Mouse (Mus musculus) heart, postnatal 0 days (tissue): Measurements from ENCODE around the gene Cnot1. TPM values are rescaled to one million over a fixed set of nuclear protein-coding genes. Genes with fewer than 3 reads are reported as not detected.

Source experiments
- ATAC-seq: fragments of 200-750 bp; cut with Nextera tagmentation; 2 replicates; pipeline ENCODE4 v1.8.0; 2017; ENCODE audit warnings: low read depth, moderate number of reproducible peaks, moderate library complexity; ENCODE audit not compliant: insufficient read depth
- DNase-seq: peaks from one replicate; pipeline ENCODE4 v3.0.0-alpha.2; 2016; ENCODE audit warnings: low spot score
- H3K27ac ChIP-seq: fragments of 300-500 bp; sonication (generic); 2 replicates; pipeline ENCODE4 v1.5.1; 2014; ENCODE audit warnings: low read depth, mild to moderate bottlenecking
- H3K27me3 ChIP-seq: fragments of 300-500 bp; sonication (generic); 2 replicates; pipeline ENCODE4 v1.6.1; 2014; ENCODE audit warnings: low read length, mixed read lengths; ENCODE audit not compliant: control insufficient read depth, insufficient read depth
- H3K36me3 ChIP-seq: fragments of 300-500 bp; sonication (generic); replicated peaks from 2 replicates; pipeline ENCODE4 v1.6.1; 2014; ENCODE audit warnings: low read length, mixed read lengths; ENCODE audit not compliant: control insufficient read depth, insufficient read depth
- H3K4me1 ChIP-seq: fragments of 300-500 bp; sonication (generic); 2 replicates; pipeline ENCODE4 v1.6.1; 2014; ENCODE audit warnings: antibody characterized with exemption; ENCODE audit not compliant: control insufficient read depth, insufficient read depth
- H3K4me2 ChIP-seq: fragments of 300-500 bp; sonication (generic); 2 replicates; pipeline ENCODE4 v1.6.1; 2014; ENCODE audit warnings: low read depth, mild to moderate bottlenecking, low read length, moderate library complexity
- H3K4me3 ChIP-seq: fragments of 300-500 bp; sonication (generic); 2 replicates; pipeline ENCODE4 v1.5.1; 2014; ENCODE audit warnings: low read depth, low read length
- H3K9ac ChIP-seq: fragments of 300-500 bp; sonication (generic); replicated peaks from 2 replicates; pipeline ENCODE4 v1.6.1; 2014; ENCODE audit warnings: low read depth, low read length, mixed read lengths
- H3K9me3 ChIP-seq: fragments of 300-500 bp; sonication (generic); replicated peaks from 2 replicates; pipeline ENCODE4 v1.6.1; 2016; ENCODE audit warnings: low read length; ENCODE audit not compliant: control insufficient read depth
- CTCF ChIP-seq: IDR thresholded peaks from 2 replicates; pipeline ENCODE4 v1.5.1; 2016; ENCODE audit warnings: antibody characterized with exemption, control low read depth, low read depth
- EP300 ChIP-seq: IDR thresholded peaks from 2 replicates; pipeline ENCODE4 v1.6.1; 2016; ENCODE audit warnings: antibody characterized with exemption, low read depth
- WGBS: fragments of 180-500 bp; shearing (Covaris S2); extraction: QIAGEN DNeasy Blood & Tissue Kit; methylation state at CpG from one replicate; pipeline ENCODE4 v1.1.7; 2014; 5-methylcytosine and 5-hydroxymethylcytosine counted together
- polyA plus RNA-seq: library from polyadenylated mRNA; unstranded; fragments of >200 nt; fragmentation: Nextera tagmentation; extraction: Ambion mirVana; gene quantifications from 2 replicates; pipeline ENCODE4 v1.2.1, GENCODE M21; 2015
- total RNA-seq: library from RNA; depleted of rRNA; stranded (reverse); fragments of >200 nt; gene quantifications from 2 replicates; pipeline ENCODE4 v1.2.3, GENCODE M21; 2014; ENCODE audit warnings: low replicate concordance

Cnot1 gene
- total and polyA plus RNA-seq, 2 experiments from 2014 or later: 22.7 to 290 TPM

- Histone ChIP-seq H3K4me2 (no peak overlapping the region), H3K27ac (no peak overlapping the region), H3K9ac (no peak overlapping the region), H3K27me3 (no peaks in the 10 kb centered on the region), H3K36me3 (peaks cover 12% of the 10 kb centered on the region), H3K4me3 (no peak overlapping the region), H3K4me1 (peaks cover 9% of the 10 kb centered on the region; the same call in 1 of the 2 replicates), H3K9me3 (no peaks in the 10 kb centered on the region)
- no peak for ATAC-seq
- no peak for DNase-seq
- TF ChIP-seq EP300 (no peak), CTCF (no peak)
- 81% methylated on average over 4 of the region's 4 CpGs for whole genome bisulfite sequencing
Measured at GRCm38 (mm10) chr8:95701809-95702208, 105.5 kb downstream of the Cnot1 start.

DNA sequence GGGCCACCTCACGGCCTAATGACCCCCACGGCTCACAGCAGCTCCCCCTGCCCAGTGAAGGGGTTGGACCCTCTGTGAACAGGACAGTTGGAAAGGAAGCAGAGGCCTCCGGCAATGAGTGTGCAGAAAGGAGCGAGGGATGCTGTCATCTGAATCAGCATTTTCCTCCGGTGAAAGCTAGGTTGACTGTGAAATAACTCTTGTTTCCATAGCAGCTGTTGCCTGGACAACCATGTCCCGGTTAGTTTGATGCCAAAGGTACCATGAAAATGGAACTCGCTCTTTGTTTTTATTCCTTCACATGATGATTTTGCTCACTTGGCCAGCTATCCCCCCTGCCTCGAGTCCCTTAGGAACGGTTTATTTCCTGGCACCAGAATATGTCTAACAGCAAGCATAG, 107.0 kb downstream of the Cnot1 start:
- Histone ChIP-seq H3K9me3 (no peaks in the 10 kb centered on the region), H3K4me3 (no peak overlapping the region), H3K27ac (no peak overlapping the region), H3K9ac (no peak overlapping the region), H3K36me3 (no peaks in the 10 kb centered on the region), H3K27me3 (no peaks in the 10 kb centered on the region), H3K4me1 (peaks cover 7% of the 10 kb centered on the region; the same call in 1 of the 2 replicates), H3K4me2 (no peak overlapping the region)
- ATAC-seq (no peak), DNase-seq (no peak)
- 73% methylated on average over 9 of the region's 9 CpGs for whole genome bisulfite sequencing
- TF ChIP-seq EP300 (no peak), CTCF (no peak)

DNA sequence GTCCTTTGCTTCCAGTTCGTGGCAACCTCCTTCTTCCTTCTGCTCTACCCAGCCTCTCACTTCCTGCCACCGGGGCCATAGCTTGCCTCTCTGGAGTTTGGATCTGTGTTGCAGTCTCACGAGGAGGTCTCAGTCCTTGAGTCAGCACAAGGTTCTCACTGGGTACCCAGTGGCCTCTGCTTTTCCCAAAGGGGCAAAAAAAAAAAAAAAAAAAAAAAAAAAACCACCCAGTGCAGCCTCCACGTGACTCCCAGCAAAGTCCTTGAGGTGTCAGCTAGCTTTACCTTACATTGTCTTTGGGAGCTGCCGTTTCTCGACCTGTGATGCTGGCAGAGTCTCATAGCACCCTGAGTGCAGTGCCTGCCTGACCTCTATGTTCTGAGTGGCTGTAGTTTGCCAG, 109.1 kb downstream of the Cnot1 start:
- no peak overlapping the region for H3K9ac ChIP-seq
- no peaks in the 10 kb centered on the region for H3K9me3 ChIP-seq
- no peak overlapping the region for H3K4me3 ChIP-seq
- 42% methylated on average over 6 of the region's 6 CpGs for WGBS
- TF ChIP-seq CTCF: no peak
- no peak for TF ChIP-seq EP300
- H3K36me3 ChIP-seq: no peaks in the 10 kb centered on the region
- no peak overlapping the region for H3K4me2 ChIP-seq
- ATAC-seq (no peak), DNase-seq (no peak)
- H3K4me1 ChIP-seq: peaks cover 6% of the 10 kb centered on the region; the same call in 1 of the 2 replicates
- no peaks in the 10 kb centered on the region for H3K27me3 ChIP-seq
- H3K27ac ChIP-seq: no peak overlapping the region

- no peak overlapping the region for H3K27ac ChIP-seq
- TF ChIP-seq CTCF: peak; percentile 97
- TF ChIP-seq EP300: no peak
Measured at GRCm38 (mm10) chr8:95697128-95697527, 110.1 kb downstream of the Cnot1 start.

DNA sequence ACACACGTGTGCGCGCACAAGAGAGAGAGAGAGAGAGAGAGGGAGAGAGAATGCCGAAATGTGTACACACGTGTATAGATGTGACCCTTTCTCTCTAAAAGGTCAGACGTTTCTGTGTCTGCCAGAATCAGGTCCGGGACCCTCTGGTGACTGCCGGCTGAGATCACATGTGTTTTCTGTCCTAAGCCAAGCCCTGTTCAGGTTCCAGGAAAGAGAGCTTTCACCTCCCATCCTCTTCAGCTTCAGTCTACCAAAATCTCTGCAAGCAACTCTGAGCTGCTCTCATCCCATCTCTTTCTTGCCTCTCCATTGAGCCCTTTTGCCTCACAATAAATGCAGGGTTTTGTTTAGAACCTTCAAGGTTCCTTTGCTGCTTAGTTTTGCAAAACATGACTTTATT, 110.6 kb downstream of the Cnot1 start:
- Histone ChIP-seq H3K27me3 (no peaks in the 10 kb centered on the region), H3K27ac (no peak overlapping the region), H3K4me2 (peak overlapping the region; percentile 37), H3K4me3 (no peak overlapping the region), H3K9me3 (no peaks in the 10 kb centered on the region), H3K9ac (no peak overlapping the region), H3K4me1 (no peaks in the 10 kb centered on the region), H3K36me3 (no peaks in the 10 kb centered on the region)
- TF ChIP-seq EP300 (no peak), CTCF (no peak)
- 65% methylated on average over 8 of the region's 8 CpGs for WGBS
- ATAC-seq: no peak
- DNase-seq: no peak

More at GRCm38 (mm10) chr8:95697128-95697527, 110.1 kb downstream of the Cnot1 start:
- Histone ChIP-seq H3K4me3 (no peak overlapping the region), H3K9ac (no peak overlapping the region), H3K9me3 (no peaks in the 10 kb centered on the region), H3K27me3 (no peaks in the 10 kb centered on the region), H3K4me1 (peaks cover under 1% of the 10 kb centered on the region; the same call in 1 of the 2 replicates), H3K4me2 (peak overlapping the region; percentile 37), H3K36me3 (no peaks in the 10 kb centered on the region)
- DNase-seq (peak; percentile 60), ATAC-seq (peak; percentile 75)
- 2% methylated on average over 11 of the region's 11 CpGs for WGBS

DNA sequence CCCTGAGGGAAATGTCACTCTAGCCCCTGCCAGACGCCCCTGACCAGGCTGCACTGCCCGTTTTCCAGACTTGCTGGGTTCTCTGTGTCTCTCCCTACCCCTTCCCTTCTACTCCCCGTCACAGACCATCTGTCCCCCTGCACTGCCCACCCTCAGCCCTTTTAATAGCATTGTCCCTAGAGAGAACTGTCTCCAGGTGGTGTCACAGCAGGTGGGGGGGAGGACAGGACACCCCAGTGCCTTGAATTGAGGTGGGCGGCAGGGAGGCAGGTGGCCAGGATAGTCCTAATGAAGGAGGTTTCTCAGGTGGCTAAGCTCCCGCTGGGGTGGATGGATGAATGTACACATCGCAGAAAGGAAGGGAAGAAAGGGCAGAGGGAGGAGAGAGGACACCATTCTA, 112.6 kb downstream of the Cnot1 start:
- Histone ChIP-seq H3K27me3 (no peaks in the 10 kb centered on the region), H3K9ac (no peak overlapping the region), H3K4me3 (no peak overlapping the region), H3K4me2 (no peak overlapping the region), H3K9me3 (no peaks in the 10 kb centered on the region), H3K36me3 (no peaks in the 10 kb centered on the region), H3K27ac (no peak overlapping the region), H3K4me1 (peaks cover 7% of the 10 kb centered on the region; the same call in 1 of the 2 replicates)
- ATAC-seq (no peak), DNase-seq (no peak)
- 44% methylated on average over 6 of the region's 6 CpGs for WGBS
- no peak for TF ChIP-seq EP300
- no peak for TF ChIP-seq CTCF
